Mouse (Mus musculus): ENCODE results near the gene Kdelc1. TPM values are rescaled to one million over a fixed set of nuclear protein-coding genes. Genes with fewer than 3 reads are reported as not detected.

Kdelc1 gene
- total and polyA plus RNA-seq, 3 experiments, result 14.9 to 20.3 (median 18.1) TPM

DNA sequence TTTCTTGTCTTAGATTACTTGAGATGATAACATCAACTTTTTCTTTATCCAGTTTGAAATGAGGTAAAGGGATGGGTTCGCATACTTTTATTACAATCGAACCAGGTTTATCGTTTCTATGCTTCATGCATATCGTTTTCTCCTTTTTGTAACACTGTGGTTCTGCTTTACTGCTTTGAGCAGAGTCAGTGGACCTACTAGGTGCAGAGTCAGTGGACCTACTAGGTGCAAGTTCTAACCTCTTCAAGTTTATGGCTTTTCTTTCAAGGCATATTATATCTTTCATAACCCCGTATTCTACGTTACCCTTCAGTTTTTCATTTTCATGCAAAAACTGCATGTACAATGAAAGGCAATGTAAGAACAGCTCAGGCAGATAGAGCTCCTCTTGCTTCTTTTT is 55.2 kb downstream of the Kdelc1 start:
- no peaks in the 10 kb centered on the region for H3K79me2 ChIP-seq (replicated peaks; ENCODE audit: control insufficient read depth, insufficient read depth, low read length)
- no peak overlapping the region for H3K27ac ChIP-seq
- 90% methylated on average over 6 of the region's 6 CpGs for WGBS
- no peaks in the 10 kb centered on the region for H3K4me1 ChIP-seq (ENCODE audit: control insufficient read depth, insufficient read depth, low read length)
- no peak overlapping the region for H3K9ac ChIP-seq (ENCODE audit: low read depth, low read length)
- no peak overlapping the region for H3K4me3 ChIP-seq
- DNase-seq, result no peak
- TF ChIP-seq CTCF (IDR thresholded peaks at IDR 0.05) (no peak), POLR2A (IDR thresholded peaks at IDR 0.05; ENCODE audit: insufficient read depth, low read depth, low read length) (no peak), EP300 (IDR thresholded peaks at IDR 0.05; ENCODE audit: insufficient read depth, low read depth, low read length) (no peak)
- H3K27me3 ChIP-seq (ENCODE audit: control insufficient read depth, insufficient read depth, low read length), result no peaks in the 10 kb centered on the region
- H3K36me3 ChIP-seq (ENCODE audit: control insufficient read depth, insufficient read depth, low read length), result no peaks in the 10 kb centered on the region
- intact Hi-C loops (cut with DNase I), result no loop called here

DNA sequence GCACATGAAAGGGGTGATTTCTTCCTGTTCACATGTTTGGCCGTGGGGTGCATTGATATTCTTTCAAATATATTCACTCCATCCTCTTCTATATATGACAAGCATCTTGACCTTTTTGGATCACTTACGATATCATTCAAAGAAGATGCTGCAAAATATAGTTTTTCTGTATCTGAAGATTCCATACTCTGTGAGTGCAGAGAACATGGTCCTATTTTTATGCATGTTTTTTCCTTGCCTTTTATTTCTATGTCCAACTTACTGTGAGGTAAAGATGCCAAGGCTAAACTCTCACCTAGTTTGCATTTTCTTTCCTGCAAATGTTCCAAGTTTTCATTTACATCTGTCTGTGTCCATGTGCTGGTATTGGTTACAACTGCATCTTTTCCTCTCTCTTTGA is 56.8 kb downstream of the Kdelc1 start, which contains the start of gene Gm8251:
Gm8251 (minus strand) TSS at position 101 of the 400 bp plus-strand sequence.
- H3K9ac ChIP-seq (ENCODE audit: low read depth, low read length), result no peak within 1 kb of the TSS
- no peak within 1 kb of the TSS for H3K4me3 ChIP-seq
- intact Hi-C loops (cut with DNase I), result no loop called here
- H3K27me3 ChIP-seq (ENCODE audit: control insufficient read depth, insufficient read depth, low read length), result no peaks in the 10 kb centered on the region
- H3K4me1 ChIP-seq (ENCODE audit: control insufficient read depth, insufficient read depth, low read length), result no peaks in the 10 kb centered on the region
- no peaks in the 10 kb centered on the region for H3K36me3 ChIP-seq (ENCODE audit: control insufficient read depth, insufficient read depth, low read length)
- no peaks in the 10 kb centered on the region for H3K79me2 ChIP-seq (replicated peaks; ENCODE audit: control insufficient read depth, insufficient read depth, low read length)
- TF ChIP-seq POLR2A (IDR thresholded peaks at IDR 0.05; ENCODE audit: insufficient read depth, low read depth, low read length), result no peak
- no peak for TF ChIP-seq CTCF (IDR thresholded peaks at IDR 0.05)
- no peak for TF ChIP-seq EP300 (IDR thresholded peaks at IDR 0.05; ENCODE audit: insufficient read depth, low read depth, low read length)
- no peak within 1 kb of the TSS for H3K27ac ChIP-seq
- DNase-seq, result no peak
- WGBS, result 86% methylated on average over 2 of the region's 2 CpGs

DNA sequence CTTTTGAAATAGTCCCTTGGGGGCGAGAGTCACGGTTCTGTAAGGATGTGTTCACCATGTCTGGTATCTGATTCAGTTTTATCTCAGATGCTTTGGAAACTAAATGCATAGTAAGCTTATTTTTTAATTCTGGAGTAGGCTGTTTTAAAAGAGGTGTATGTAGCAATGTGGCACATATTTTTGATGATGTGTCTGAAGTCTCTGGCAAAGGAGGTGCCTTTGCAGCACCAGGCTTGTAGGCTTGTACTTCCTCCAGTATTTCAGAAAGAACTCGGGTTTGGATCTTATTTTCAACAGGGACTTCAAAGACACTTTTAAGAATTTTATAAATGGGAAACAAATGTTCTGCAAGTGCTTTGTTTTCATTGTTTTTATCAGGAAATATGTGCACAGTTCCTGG is 60.8 kb downstream of the Kdelc1 start:
- no peak for DNase-seq
- H3K27me3 ChIP-seq (ENCODE audit: control insufficient read depth, insufficient read depth, low read length), result no peaks in the 10 kb centered on the region
- H3K27ac ChIP-seq, result no peak overlapping the region
- no peaks in the 10 kb centered on the region for H3K4me1 ChIP-seq (ENCODE audit: control insufficient read depth, insufficient read depth, low read length)
- WGBS, result 52% methylated on average over 3 of the region's 3 CpGs
- H3K9ac ChIP-seq (ENCODE audit: low read depth, low read length), result no peak overlapping the region
- intact Hi-C loops (cut with DNase I), result no loop called here
- TF ChIP-seq EP300 (IDR thresholded peaks at IDR 0.05; ENCODE audit: insufficient read depth, low read depth, low read length) (no peak), POLR2A (IDR thresholded peaks at IDR 0.05; ENCODE audit: insufficient read depth, low read depth, low read length) (no peak), CTCF (IDR thresholded peaks at IDR 0.05) (no peak)
- no peak overlapping the region for H3K4me3 ChIP-seq
- no peaks in the 10 kb centered on the region for H3K36me3 ChIP-seq (ENCODE audit: control insufficient read depth, insufficient read depth, low read length)
- H3K79me2 ChIP-seq (replicated peaks; ENCODE audit: control insufficient read depth, insufficient read depth, low read length), result no peaks in the 10 kb centered on the region

Other genes starting within 250 kb of the Kdelc1 start
- gene Tpp2, start 185.2 kb downstream of the Kdelc1 start, total RNA-seq (2021), result 10 to 100 TPM; 36.3 to 43.5 TPM
- 7.5 and 17.5 TPM in 2 replicates for gene Tpp2, start 185.2 kb downstream of the Kdelc1 start, polyA plus RNA-seq (2012; rRNA removed)
- not detected for gene Mettl21c, start 98.8 kb downstream of the Kdelc1 start, total RNA-seq (2021)
- gene Mettl21c, start 98.8 kb downstream of the Kdelc1 start, polyA plus RNA-seq (2012; rRNA removed), result not detected in 2 replicates
- not detected for gene Gm8251, start 56.9 kb downstream of the Kdelc1 start, total RNA-seq (2021)
- not detected in 2 replicates for gene Gm8251, start 56.9 kb downstream of the Kdelc1 start, polyA plus RNA-seq (2012; rRNA removed)
- 1 to 10 TPM; 7.6 TPM for gene Tex30, start 16.4 kb downstream of the Kdelc1 start, total RNA-seq (2021)
- gene Tex30, start 16.4 kb downstream of the Kdelc1 start, polyA plus RNA-seq (2012; rRNA removed), result 4.2 and 7.1 TPM in 2 replicates
- 10 to 100 TPM; 11.5 to 12.4 TPM for gene Bivm, start 149 bp upstream of the Kdelc1 start, total RNA-seq (2021)
- gene Bivm, start 149 bp upstream of the Kdelc1 start, polyA plus RNA-seq (2012; rRNA removed), result 4.6 and 8.6 TPM in 2 replicates
- 10 to 100 TPM; 16.9 to 17.0 TPM for gene Ercc5, start 28.9 kb upstream of the Kdelc1 start, total RNA-seq (2021)
- gene Ercc5, start 28.9 kb upstream of the Kdelc1 start, polyA plus RNA-seq (2012; rRNA removed), result 4.1 and 7.3 TPM in 2 replicates
- under 1 TPM in 1 of 2 experiments, not detected in 1; 0.11 TPM for gene Mettl21e, start 100.2 kb upstream of the Kdelc1 start, total RNA-seq (2021)
- 0.06 TPM in 1 of 2 replicates, not detected in the other for gene Mettl21e, start 100.2 kb upstream of the Kdelc1 start, polyA plus RNA-seq (2012; rRNA removed)

Measured in heart, adult 2 months (tissue).